Mouse (Mus musculus): ENCODE data around the gene Fam168b.

- TF ChIP-seq CTCF (IDR thresholded peaks at IDR 0.05; ENCODE audit: borderline replicate concordance, extremely low read depth, insufficient read depth, insufficient read length) (peak; percentile 88), POLR2A (IDR thresholded peaks at IDR 0.05; ENCODE audit: borderline replicate concordance, extremely low read depth, insufficient read depth, insufficient read length, poor library complexity, severe bottlenecking) (no peak)
These were observed 24.1 kb upstream of the Fam168b start for GRCm38 (mm10) chr1:34866815-34867573.

Measured in brain, embryonic 14.5 days (tissue).